Mouse (Mus musculus): ENCODE results near the gene Cmc2. TPM values are rescaled to one million over a fixed set of nuclear protein-coding genes. Genes with fewer than 3 reads are reported as not detected.

The Cmc2 gene
- polyA plus RNA-seq, 1 experiment from 2014 or later: 80.9 TPM

- WGBS: 78% methylated on average over 13 of the region's 13 CpGs
- H3K36me3 ChIP-seq (replicated peaks): no peaks in the 10 kb centered on the region
- no peak overlapping the region for H3K27ac ChIP-seq
- no peak overlapping the region for H3K4me3 ChIP-seq
- DNase-seq (ENCODE audit: extremely low spot score, low spot score): peak; percentile 44
- H3K27me3 ChIP-seq (ENCODE audit: poor library complexity, severe bottlenecking): peaks cover 33% of the 10 kb centered on the region
- H3K9me3 ChIP-seq: no peaks in the 10 kb centered on the region
- peaks cover 9% of the 10 kb centered on the region for H3K4me1 ChIP-seq
These were observed 54.9 kb downstream of the Cmc2 start for GRCm38 (mm10) chr8:116866118-116866903.

GRCm38 (mm10) chr8:116864514-116864913, 56.7 kb downstream of the Cmc2 start:
- Histone ChIP-seq H3K27ac (no peak overlapping the region), H3K36me3 (replicated peaks) (no peaks in the 10 kb centered on the region), H3K4me1 (peaks cover 9% of the 10 kb centered on the region), H3K9me3 (no peaks in the 10 kb centered on the region), H3K4me3 (no peak overlapping the region), H3K27me3 (ENCODE audit: poor library complexity, severe bottlenecking) (peaks cover 33% of the 10 kb centered on the region)
- 94% methylated on average over 3 of the region's 3 CpGs for WGBS
- no peak for DNase-seq (ENCODE audit: extremely low spot score, low spot score)

- no peak overlapping the region for H3K27ac ChIP-seq
- H3K4me1 ChIP-seq: peaks cover 9% of the 10 kb centered on the region
- no peaks in the 10 kb centered on the region for H3K9me3 ChIP-seq
- WGBS: 59% methylated on average over 9 of the region's 9 CpGs
- DNase-seq (ENCODE audit: extremely low spot score, low spot score): no peak
- no peaks in the 10 kb centered on the region for H3K36me3 ChIP-seq (replicated peaks)
- peaks cover 33% of the 10 kb centered on the region for H3K27me3 ChIP-seq (ENCODE audit: poor library complexity, severe bottlenecking)
- H3K4me3 ChIP-seq: no peak overlapping the region
These were observed 57.2 kb downstream of the Cmc2 start for GRCm38 (mm10) chr8:116864022-116864387.

GRCm38 (mm10) chr8:116863357-116864021, 57.8 kb downstream of the Cmc2 start:
- peak overlapping the region; percentile 50 for H3K4me3 ChIP-seq
- peak overlapping the region; percentile 45 for H3K27ac ChIP-seq
- H3K9me3 ChIP-seq: no peaks in the 10 kb centered on the region
- peaks cover 7% of the 10 kb centered on the region for H3K4me1 ChIP-seq
- peaks cover 33% of the 10 kb centered on the region for H3K27me3 ChIP-seq (ENCODE audit: poor library complexity, severe bottlenecking)
- whole genome bisulfite sequencing: 5% methylated on average over 30 of the region's 30 CpGs
- DNase-seq (ENCODE audit: extremely low spot score, low spot score): peak; percentile 34
- no peaks in the 10 kb centered on the region for H3K36me3 ChIP-seq (replicated peaks)

GRCm38 (mm10) chr8:116862191-116862590, 59.1 kb downstream of the Cmc2 start:
- H3K36me3 ChIP-seq (replicated peaks): no peaks in the 10 kb centered on the region
- no peaks in the 10 kb centered on the region for H3K9me3 ChIP-seq
- WGBS: 86% methylated on average over 4 of the region's 4 CpGs
- no peak overlapping the region for H3K27ac ChIP-seq
- H3K4me1 ChIP-seq: peaks cover 7% of the 10 kb centered on the region
- H3K4me3 ChIP-seq: no peak overlapping the region
- DNase-seq (ENCODE audit: extremely low spot score, low spot score): no peak
- peaks cover 33% of the 10 kb centered on the region for H3K27me3 ChIP-seq (ENCODE audit: poor library complexity, severe bottlenecking)

GRCm38 (mm10) chr8:116852042-116852441, 69.2 kb downstream of the Cmc2 start:
- 88% methylated on average over 11 of the region's 11 CpGs for WGBS
- DNase-seq (ENCODE audit: extremely low spot score, low spot score): no peak
- no peak overlapping the region for H3K4me3 ChIP-seq
- no peaks in the 10 kb centered on the region for H3K36me3 ChIP-seq (replicated peaks)
- no peak overlapping the region for H3K27ac ChIP-seq
- no peaks in the 10 kb centered on the region for H3K4me1 ChIP-seq
- no peaks in the 10 kb centered on the region for H3K9me3 ChIP-seq
- H3K27me3 ChIP-seq (ENCODE audit: poor library complexity, severe bottlenecking): no peaks in the 10 kb centered on the region

- 83% methylated on average over 3 of the region's 3 CpGs for WGBS
- Histone ChIP-seq H3K4me3 (no peak overlapping the region), H3K27me3 (ENCODE audit: poor library complexity, severe bottlenecking) (no peaks in the 10 kb centered on the region), H3K27ac (no peak overlapping the region), H3K36me3 (replicated peaks) (no peaks in the 10 kb centered on the region), H3K4me1 (no peaks in the 10 kb centered on the region), H3K9me3 (no peaks in the 10 kb centered on the region)
- no peak for DNase-seq (ENCODE audit: extremely low spot score, low spot score)
These were observed 73.2 kb downstream of the Cmc2 start for GRCm38 (mm10) chr8:116848042-116848441.

- Histone ChIP-seq H3K27ac (no peak overlapping the region), H3K4me3 (no peak overlapping the region), H3K9me3 (no peaks in the 10 kb centered on the region), H3K27me3 (ENCODE audit: poor library complexity, severe bottlenecking) (no peaks in the 10 kb centered on the region), H3K36me3 (replicated peaks) (no peaks in the 10 kb centered on the region), H3K4me1 (no peaks in the 10 kb centered on the region)
- WGBS: 85% methylated on average over 6 of the region's 6 CpGs
- DNase-seq (ENCODE audit: extremely low spot score, low spot score): no peak
These were observed 78.6 kb downstream of the Cmc2 start for GRCm38 (mm10) chr8:116842678-116843077.

Other genes with a start within 250 kb of the Cmc2 start
- gene Cdyl2, start 188.5 kb downstream of the Cmc2 start, polyA plus RNA-seq (2016; fragmentation: Nextera tagmentation; extraction: Ambion mirVana): 8.3 and 8.6 TPM in 2 replicates
- gene Cenpn, start 275 bp upstream of the Cmc2 start, polyA plus RNA-seq (2016; fragmentation: Nextera tagmentation; extraction: Ambion mirVana): 69.5 and 71.7 TPM in 2 replicates
- gene Atmin, start 21.9 kb upstream of the Cmc2 start, polyA plus RNA-seq (2016; fragmentation: Nextera tagmentation; extraction: Ambion mirVana): 14.4 and 14.6 TPM in 2 replicates
- gene 1700030J22Rik, start 57.5 kb upstream of the Cmc2 start, polyA plus RNA-seq (2016; fragmentation: Nextera tagmentation; extraction: Ambion mirVana): 2.4 and 2.9 TPM in 2 replicates
- 204 and 205 TPM in 2 replicates for gene Gcsh, start 72.1 kb upstream of the Cmc2 start, polyA plus RNA-seq (2016; fragmentation: Nextera tagmentation; extraction: Ambion mirVana)
- gene Pkd1l2, start 161.0 kb upstream of the Cmc2 start, polyA plus RNA-seq (2016; fragmentation: Nextera tagmentation; extraction: Ambion mirVana): not detected in 2 replicates
- 0.22 and 0.30 TPM in 2 replicates for gene Bco1, start 174.4 kb upstream of the Cmc2 start, polyA plus RNA-seq (2016; fragmentation: Nextera tagmentation; extraction: Ambion mirVana)
- gene Gan, start 236.7 kb upstream of the Cmc2 start, polyA plus RNA-seq (2016; fragmentation: Nextera tagmentation; extraction: Ambion mirVana): 2.5 TPM in 2 replicates

Measured in forebrain, embryonic 10.5 days (tissue).